Mouse (Mus musculus): ENCODE results near the gene Zbtb4. TPM values are rescaled to one million over a fixed set of nuclear protein-coding genes. Genes with fewer than 3 reads are reported as not detected.
A peak's percentile ranks its signal among the peaks of the same experiment; 100 is the strongest.

Zbtb4 gene
- 2.0 and 2.2 TPM in 2 replicates for polyA plus RNA-seq (2014; fragmentation: Nextera tagmentation; extraction: Ambion mirVana)

GRCm38 (mm10) chr11:69765221-69766125, at the start of gene Zbtb4:
TSS of gene Zbtb4 (plus strand) at chr11:69765912.
- H3K4me1 ChIP-seq (ENCODE audit: control insufficient read depth, insufficient read depth, low read length): peaks cover 15% of the 10 kb centered on the region
- WGBS: 22% methylated on average over 32 of the region's 55 CpGs

GRCm38 (mm10) chr11:69715929-69716328, 49.8 kb upstream of the Zbtb4 start:
- no peak overlapping the region; the same call in 1 of the 2 replicates for H3K9ac ChIP-seq (ENCODE audit: low read depth, low read length)
- no peak overlapping the region for H3K4me3 ChIP-seq (ENCODE audit: low read length)
- H3K27me3 ChIP-seq (ENCODE audit: control insufficient read depth, insufficient read depth, low read length): no peaks in the 10 kb centered on the region
- 14% methylated on average over 5 of the region's 5 CpGs for WGBS
- peaks cover 20% of the 10 kb centered on the region for H3K4me1 ChIP-seq (ENCODE audit: control insufficient read depth, insufficient read depth, low read length)
- no peak overlapping the region for H3K4me2 ChIP-seq (replicated peaks; ENCODE audit: low read depth, low read length)
- no peaks in the 10 kb centered on the region for H3K9me3 ChIP-seq (ENCODE audit: control insufficient read depth, low read length)
- H3K27ac ChIP-seq (ENCODE audit: low read depth, low read length): peak overlapping the region; percentile 57; the same call in 1 of the 2 replicates
- peak; percentile 33; the same call in 1 of the 2 replicates for ATAC-seq (ENCODE audit: low FRiP score, low TSS enrichment)
- H3K36me3 ChIP-seq (ENCODE audit: control insufficient read depth, insufficient read depth, low read length): no peaks in the 10 kb centered on the region

More at GRCm38 (mm10) chr11:69765221-69766125, at the start of gene Zbtb4:
- H3K4me3 ChIP-seq (ENCODE audit: low read length): peak within 1 kb of the TSS; percentile 89
- H3K4me2 ChIP-seq (replicated peaks; ENCODE audit: low read depth, low read length): peak within 1 kb of the TSS; percentile 85
- peak within 1 kb of the TSS; percentile 81 for H3K27ac ChIP-seq (ENCODE audit: low read depth, low read length)
- H3K36me3 ChIP-seq (ENCODE audit: control insufficient read depth, insufficient read depth, low read length): no peaks in the 10 kb centered on the region
- no peaks in the 10 kb centered on the region for H3K27me3 ChIP-seq (ENCODE audit: control insufficient read depth, insufficient read depth, low read length)
- H3K9ac ChIP-seq (ENCODE audit: low read depth, low read length): peak within 1 kb of the TSS; percentile 91
- H3K9me3 ChIP-seq (ENCODE audit: control insufficient read depth, low read length): no peaks in the 10 kb centered on the region
- ATAC-seq (ENCODE audit: low FRiP score, low TSS enrichment): peak; percentile 70

GRCm38 (mm10) chr11:69716953-69717352, 48.8 kb upstream of the Zbtb4 start:
- Histone ChIP-seq H3K27me3 (ENCODE audit: control insufficient read depth, insufficient read depth, low read length) (no peaks in the 10 kb centered on the region), H3K4me1 (ENCODE audit: control insufficient read depth, insufficient read depth, low read length) (peaks cover 20% of the 10 kb centered on the region), H3K9ac (ENCODE audit: low read depth, low read length) (no peak overlapping the region), H3K36me3 (ENCODE audit: control insufficient read depth, insufficient read depth, low read length) (no peaks in the 10 kb centered on the region), H3K9me3 (ENCODE audit: control insufficient read depth, low read length) (no peaks in the 10 kb centered on the region), H3K4me2 (replicated peaks; ENCODE audit: low read depth, low read length) (no peak overlapping the region), H3K27ac (ENCODE audit: low read depth, low read length) (no peak overlapping the region), H3K4me3 (ENCODE audit: low read length) (no peak overlapping the region)
- no peak for ATAC-seq (ENCODE audit: low FRiP score, low TSS enrichment)
- 70% methylated on average over 4 of the region's 4 CpGs for WGBS

DNA sequence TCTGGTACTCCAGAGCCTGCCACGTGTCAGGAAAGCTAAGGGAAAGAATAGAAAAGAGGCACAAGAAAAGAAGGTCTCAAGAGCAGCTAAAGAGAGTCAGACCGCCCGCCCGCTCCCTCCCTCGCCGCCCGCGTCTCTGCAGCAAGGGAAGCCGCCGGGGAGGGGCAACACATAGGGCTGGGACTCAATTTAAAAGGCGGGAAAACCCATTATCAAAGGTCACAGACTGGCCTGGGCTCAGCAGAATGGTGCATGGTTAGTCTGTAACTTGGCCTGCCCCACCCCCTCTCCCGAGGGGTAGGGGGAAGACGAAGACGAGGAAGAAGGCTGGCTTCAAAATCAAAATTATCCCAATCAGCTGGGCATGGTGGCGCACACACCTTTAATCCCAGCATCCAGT, 47.1 kb upstream of the Zbtb4 start:
- Histone ChIP-seq H3K36me3 (ENCODE audit: control insufficient read depth, insufficient read depth, low read length) (no peaks in the 10 kb centered on the region), H3K4me2 (replicated peaks; ENCODE audit: low read depth, low read length) (no peak overlapping the region), H3K27me3 (ENCODE audit: control insufficient read depth, insufficient read depth, low read length) (no peaks in the 10 kb centered on the region), H3K4me3 (ENCODE audit: low read length) (no peak overlapping the region), H3K9ac (ENCODE audit: low read depth, low read length) (no peak overlapping the region), H3K4me1 (ENCODE audit: control insufficient read depth, insufficient read depth, low read length) (peaks cover 20% of the 10 kb centered on the region), H3K27ac (ENCODE audit: low read depth, low read length) (no peak overlapping the region), H3K9me3 (ENCODE audit: control insufficient read depth, low read length) (no peaks in the 10 kb centered on the region)
- 27% methylated on average over 15 of the region's 15 CpGs for WGBS
- ATAC-seq (ENCODE audit: low FRiP score, low TSS enrichment): no peak

GRCm38 (mm10) chr11:69719423-69719822, 46.3 kb upstream of the Zbtb4 start:
- H3K27ac ChIP-seq (ENCODE audit: low read depth, low read length): no peak overlapping the region
- no peak overlapping the region for H3K9ac ChIP-seq (ENCODE audit: low read depth, low read length)
- H3K4me3 ChIP-seq (ENCODE audit: low read length): no peak overlapping the region
- H3K4me1 ChIP-seq (ENCODE audit: control insufficient read depth, insufficient read depth, low read length): peaks cover 17% of the 10 kb centered on the region
- WGBS: 77% methylated on average over 6 of the region's 6 CpGs
- H3K36me3 ChIP-seq (ENCODE audit: control insufficient read depth, insufficient read depth, low read length): no peaks in the 10 kb centered on the region
- no peak for ATAC-seq (ENCODE audit: low FRiP score, low TSS enrichment)
- no peak overlapping the region for H3K4me2 ChIP-seq (replicated peaks; ENCODE audit: low read depth, low read length)
- no peaks in the 10 kb centered on the region for H3K9me3 ChIP-seq (ENCODE audit: control insufficient read depth, low read length)
- H3K27me3 ChIP-seq (ENCODE audit: control insufficient read depth, insufficient read depth, low read length): no peaks in the 10 kb centered on the region

DNA sequence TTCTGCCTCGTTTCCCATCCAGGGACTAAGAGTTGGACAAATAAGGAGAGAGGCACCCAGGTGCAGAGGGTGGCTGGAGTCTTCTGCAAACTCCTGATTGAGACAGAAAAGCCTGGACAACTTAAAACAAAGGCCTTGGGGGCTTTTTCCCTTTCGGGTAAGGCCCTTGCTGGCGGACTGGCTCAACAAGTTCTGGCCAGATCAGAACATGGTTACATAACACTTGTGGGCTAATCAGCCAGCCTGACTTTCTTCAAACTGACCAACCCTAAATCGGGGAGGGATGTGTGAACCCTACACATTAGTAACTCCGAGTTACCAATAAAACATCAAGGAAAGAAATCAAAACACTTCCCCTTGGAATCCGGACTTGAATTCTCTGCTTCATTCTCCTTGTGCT, 44.9 kb upstream of the Zbtb4 start:
- H3K4me3 ChIP-seq (ENCODE audit: low read length): no peak overlapping the region
- no peaks in the 10 kb centered on the region for H3K27me3 ChIP-seq (ENCODE audit: control insufficient read depth, insufficient read depth, low read length)
- H3K9ac ChIP-seq (ENCODE audit: low read depth, low read length): no peak overlapping the region
- 52% methylated on average over 6 of the region's 6 CpGs for WGBS
- peaks cover 4% of the 10 kb centered on the region; the same call in 1 of the 2 replicates for H3K4me1 ChIP-seq (ENCODE audit: control insufficient read depth, insufficient read depth, low read length)
- H3K27ac ChIP-seq (ENCODE audit: low read depth, low read length): no peak overlapping the region
- no peaks in the 10 kb centered on the region for H3K9me3 ChIP-seq (ENCODE audit: control insufficient read depth, low read length)
- no peak overlapping the region for H3K4me2 ChIP-seq (replicated peaks; ENCODE audit: low read depth, low read length)
- no peaks in the 10 kb centered on the region for H3K36me3 ChIP-seq (ENCODE audit: control insufficient read depth, insufficient read depth, low read length)
- no peak for ATAC-seq (ENCODE audit: low FRiP score, low TSS enrichment)

GRCm38 (mm10) chr11:69723074-69723473, 42.6 kb upstream of the Zbtb4 start:
- Histone ChIP-seq H3K36me3 (ENCODE audit: control insufficient read depth, insufficient read depth, low read length) (no peaks in the 10 kb centered on the region), H3K9me3 (ENCODE audit: control insufficient read depth, low read length) (no peaks in the 10 kb centered on the region), H3K27me3 (ENCODE audit: control insufficient read depth, insufficient read depth, low read length) (no peaks in the 10 kb centered on the region), H3K4me3 (ENCODE audit: low read length) (no peak overlapping the region), H3K4me1 (ENCODE audit: control insufficient read depth, insufficient read depth, low read length) (no peaks in the 10 kb centered on the region), H3K9ac (ENCODE audit: low read depth, low read length) (no peak overlapping the region), H3K27ac (ENCODE audit: low read depth, low read length) (no peak overlapping the region), H3K4me2 (replicated peaks; ENCODE audit: low read depth, low read length) (no peak overlapping the region)
- 54% methylated on average over 2 of the region's 2 CpGs for WGBS
- no peak for ATAC-seq (ENCODE audit: low FRiP score, low TSS enrichment)

DNA sequence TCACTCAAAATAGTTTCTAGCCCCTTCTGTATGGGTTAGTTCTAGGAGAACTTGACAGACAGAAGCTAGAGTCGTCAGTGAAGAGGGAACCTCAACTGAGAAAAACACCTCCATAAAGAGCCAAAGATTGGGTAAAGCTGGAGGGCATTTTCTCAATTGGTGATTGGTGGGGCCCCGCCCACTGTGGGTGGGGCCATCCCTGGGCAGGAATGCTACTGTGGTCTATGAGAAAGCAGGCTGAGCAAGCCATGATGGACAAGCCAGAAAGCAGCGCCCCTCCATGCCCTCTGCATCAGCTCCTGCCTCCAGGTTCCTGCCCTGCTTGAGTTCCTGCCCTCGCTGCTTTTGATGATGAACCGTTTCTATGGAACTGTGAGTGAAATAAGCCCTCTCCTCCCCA, 39.8 kb upstream of the Zbtb4 start:
- Histone ChIP-seq H3K9me3 (ENCODE audit: control insufficient read depth, low read length) (no peaks in the 10 kb centered on the region), H3K4me1 (ENCODE audit: control insufficient read depth, insufficient read depth, low read length) (no peaks in the 10 kb centered on the region), H3K27ac (ENCODE audit: low read depth, low read length) (no peak overlapping the region), H3K9ac (ENCODE audit: low read depth, low read length) (no peak overlapping the region), H3K36me3 (ENCODE audit: control insufficient read depth, insufficient read depth, low read length) (no peaks in the 10 kb centered on the region), H3K4me3 (ENCODE audit: low read length) (no peak overlapping the region), H3K4me2 (replicated peaks; ENCODE audit: low read depth, low read length) (no peak overlapping the region), H3K27me3 (ENCODE audit: control insufficient read depth, insufficient read depth, low read length) (no peaks in the 10 kb centered on the region)
- 30% methylated on average over 5 of the region's 5 CpGs for WGBS
- no peak for ATAC-seq (ENCODE audit: low FRiP score, low TSS enrichment)

GRCm38 (mm10) chr11:69729063-69729462, 36.6 kb upstream of the Zbtb4 start:
- Histone ChIP-seq H3K9ac (ENCODE audit: low read depth, low read length) (no peak overlapping the region), H3K4me1 (ENCODE audit: control insufficient read depth, insufficient read depth, low read length) (no peaks in the 10 kb centered on the region), H3K27me3 (ENCODE audit: control insufficient read depth, insufficient read depth, low read length) (no peaks in the 10 kb centered on the region), H3K4me3 (ENCODE audit: low read length) (no peak overlapping the region), H3K36me3 (ENCODE audit: control insufficient read depth, insufficient read depth, low read length) (peaks cover 9% of the 10 kb centered on the region), H3K27ac (ENCODE audit: low read depth, low read length) (no peak overlapping the region), H3K9me3 (ENCODE audit: control insufficient read depth, low read length) (no peaks in the 10 kb centered on the region), H3K4me2 (replicated peaks; ENCODE audit: low read depth, low read length) (no peak overlapping the region)
- WGBS: 26% methylated on average over 3 of the region's 3 CpGs
- no peak for ATAC-seq (ENCODE audit: low FRiP score, low TSS enrichment)
